In genomic region chr13:39183715-39184179, GRCm38 (mm10) we compare ENCODE assay signal across 8 mouse cellular contexts.
DNase-seq lines count a peak whose midpoint lies in the region; ATAC-seq lines count a peak whose summit lies in the region.

No protein-coding gene starts in this region.

- H3K9ac ChIP-seq in hindbrain, embryonic 14.5 days, result no peak overlapping the region
- H3K9ac ChIP-seq in hindbrain, embryonic 13.5 days, result no peak overlapping the region

- no peaks in the 10 kb centered on the region for H3K36me3 ChIP-seq in hindbrain, embryonic 14.5 days (replicated peaks; ENCODE audit: control insufficient read depth, insufficient read depth)
- no peaks in the 10 kb centered on the region for H3K36me3 ChIP-seq in hindbrain, embryonic 13.5 days

- 42% methylated on average over 2 of the region's 2 CpGs for WGBS in hindbrain, embryonic 14.5 days
- 42% methylated on average over 2 of the region's 2 CpGs for WGBS in hindbrain, embryonic 13.5 days

- no peaks in the 10 kb centered on the region for H3K9me3 ChIP-seq in hindbrain, embryonic 14.5 days (ENCODE audit: control insufficient read depth, low read length)
- H3K9me3 ChIP-seq in hindbrain, embryonic 13.5 days, result no peaks in the 10 kb centered on the region

- no peak overlapping the region for H3K4me3 ChIP-seq in hindbrain, embryonic 14.5 days (replicated peaks; ENCODE audit: low read length)
- H3K4me3 ChIP-seq in hindbrain, embryonic 13.5 days, result no peak overlapping the region

- peak; percentile 75 for DNase-seq in hindbrain, embryonic 14.5 days (ENCODE audit: low spot score)
- peak; percentile 8 for DNase-seq in A20 (ENCODE audit: low read depth, low spot score)
- DNase-seq in cerebellum, adult 8-10 months, result peak; percentile 30
- DNase-seq in heart, postnatal 10 days, result peak; percentile 7 to 8
- peak; percentile 26 to 54 for DNase-seq in right cerebral cortex, postnatal 10 days (ENCODE audit: low spot score in 2 of 2)
- DNase-seq in MN1 (ENCODE audit: low spot score), result no peak
- DNase-seq in thymus, postnatal 36 days, result no peak

- no peak for ATAC-seq in hindbrain, embryonic 14.5 days (ENCODE audit: low FRiP score)
- no peak for ATAC-seq in hindbrain, embryonic 13.5 days (ENCODE audit: low FRiP score)

- intact Hi-C loops in heart, postnatal 10 days (cut with DNase I), result loop anchor here (5.0 kb wide), 1 partner anchor 1574 kb away; no protein-coding TSS in a partner anchor

- H3K4me2 ChIP-seq in hindbrain, embryonic 14.5 days (replicated peaks), result no peak overlapping the region
- H3K4me2 ChIP-seq in hindbrain, embryonic 13.5 days, result no peak overlapping the region

- H3K4me1 ChIP-seq in hindbrain, embryonic 14.5 days (replicated peaks; ENCODE audit: control insufficient read depth, insufficient read depth, low read length), result no peaks in the 10 kb centered on the region
- no peaks in the 10 kb centered on the region for H3K4me1 ChIP-seq in hindbrain, embryonic 13.5 days (replicated peaks)

- no peak overlapping the region for H3K27ac ChIP-seq in hindbrain, embryonic 14.5 days
- H3K27ac ChIP-seq in hindbrain, embryonic 13.5 days, result no peak overlapping the region

- H3K27me3 ChIP-seq in hindbrain, embryonic 14.5 days (ENCODE audit: control insufficient read depth, insufficient read depth, low read length), result no peaks in the 10 kb centered on the region
- no peaks in the 10 kb centered on the region for H3K27me3 ChIP-seq in hindbrain, embryonic 13.5 days

Comparison
In these comparisons a context has a peak if more than half of its experiments do, and no peak if none do; other contexts are left out.
1. DNase-seq: peak in hindbrain, embryonic 14.5 days (single experiment), A20 (single experiment), cerebellum, adult 8-10 months (single experiment), heart, postnatal 10 days (2 of 2) and right cerebral cortex, postnatal 10 days (2 of 2); none in MN1 (single experiment) and thymus, postnatal 36 days (0 of 2).